Mouse (Mus musculus): ENCODE measurements around the gene Vmn1r72. TPM values are rescaled to one million over a fixed set of nuclear protein-coding genes. Genes with fewer than 3 reads are reported as not detected.
"Not testable (repeated sequence)": the region's sequence is repeated elsewhere in the genome, so short reads cannot be mapped to it uniquely, and the experiment has no call there.

Vmn1r72 gene
- not detected in 2 replicates for polyA plus RNA-seq (2016; fragmentation: Nextera tagmentation; extraction: Ambion mirVana)

DNA sequence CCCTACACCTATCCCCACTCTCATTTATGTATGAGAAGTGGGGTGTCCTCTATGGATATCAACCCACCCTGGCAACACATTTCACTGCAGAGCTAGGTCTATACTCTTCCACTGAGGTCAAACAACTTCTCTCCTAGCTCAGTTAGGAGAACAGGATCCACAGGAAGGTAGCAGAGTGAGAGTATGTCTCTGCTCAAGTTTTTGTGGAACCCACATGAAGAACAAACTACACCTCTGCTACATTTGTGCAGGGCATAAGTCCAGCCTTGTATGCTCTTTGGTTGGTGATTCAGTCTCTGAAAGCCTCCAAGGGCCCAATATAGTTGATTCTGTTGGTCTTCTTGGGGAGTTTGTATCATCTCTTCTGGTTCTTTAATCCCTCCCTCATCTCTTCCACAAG lies at the start of gene Vmn1r72:
TSS of gene Vmn1r72 (minus strand) at position 101 of the 400 bp plus-strand sequence.
- H3K27me3 ChIP-seq; H3K4me2 ChIP-seq (replicated peaks); H3K27ac ChIP-seq (replicated peaks); H3K36me3 ChIP-seq; H3K9ac ChIP-seq (replicated peaks); ATAC-seq (ENCODE audit: low FRiP score, low read depth); H3K4me1 ChIP-seq; H3K4me3 ChIP-seq: not testable (repeated sequence)
- peaks cover 34% of the 10 kb centered on the region for H3K9me3 ChIP-seq

DNA sequence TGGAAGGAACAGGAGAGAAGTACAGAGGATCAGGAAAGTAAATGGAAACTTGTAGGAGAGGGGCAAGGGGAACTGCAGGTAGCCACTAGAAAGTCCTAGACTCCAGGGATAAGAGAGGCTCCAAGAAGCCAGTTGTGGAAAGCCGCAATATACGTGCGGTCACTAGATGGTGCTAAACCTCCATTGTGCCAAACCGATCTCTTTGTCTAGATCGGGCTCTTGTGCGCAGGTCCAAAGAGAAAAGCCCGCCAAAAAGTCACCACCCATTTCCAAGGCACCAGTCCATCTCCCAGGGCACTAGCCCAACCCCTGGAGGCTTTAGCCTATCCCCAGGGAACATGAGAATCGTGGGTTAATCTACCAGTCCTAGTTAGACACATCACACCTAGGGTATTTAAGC lies 62.9 kb downstream of the Vmn1r72 start:
- not testable (repeated sequence) for H3K9me3 ChIP-seq; ATAC-seq (ENCODE audit: low FRiP score, low read depth); H3K27me3 ChIP-seq; H3K4me2 ChIP-seq (replicated peaks); H3K36me3 ChIP-seq; H3K9ac ChIP-seq (replicated peaks); H3K4me3 ChIP-seq; H3K4me1 ChIP-seq; H3K27ac ChIP-seq (replicated peaks)
- 12% methylated on average over 8 of the region's 8 CpGs for WGBS

Other genes starting within 250 kb of the Vmn1r72 start
- gene Zscan4-ps2, start 165.8 kb downstream of the Vmn1r72 start, polyA plus RNA-seq (2016; fragmentation: Nextera tagmentation; extraction: Ambion mirVana), result not detected in 2 replicates
- gene Zscan4-ps3, start 70.8 kb downstream of the Vmn1r72 start, polyA plus RNA-seq (2016; fragmentation: Nextera tagmentation; extraction: Ambion mirVana), result not detected in 2 replicates
- gene Vmn1r73, start 50.1 kb upstream of the Vmn1r72 start, polyA plus RNA-seq (2016; fragmentation: Nextera tagmentation; extraction: Ambion mirVana), result not detected in 2 replicates
- not detected in 2 replicates for gene Vmn1r74, start 153.8 kb upstream of the Vmn1r72 start, polyA plus RNA-seq (2016; fragmentation: Nextera tagmentation; extraction: Ambion mirVana)
- not detected in 2 replicates for gene Vmn1r75, start 194.5 kb upstream of the Vmn1r72 start, polyA plus RNA-seq (2016; fragmentation: Nextera tagmentation; extraction: Ambion mirVana)

All from midbrain, embryonic 12.5 days (tissue).